Mouse (Mus musculus) stomach, embryonic 16.5 days (tissue): Measurements from ENCODE around the gene Naa80. TPM values are rescaled to one million over a fixed set of nuclear protein-coding genes. Genes with fewer than 3 reads are reported as not detected.

ENCODE experiments used
- ATAC-seq: fragments of 200-750 bp; cut with Nextera tagmentation; 2 replicates; pipeline ENCODE4 v1.8.0; 2017; ENCODE audit warnings: moderate number of reproducible peaks, moderate TSS enrichment; ENCODE audit not compliant: insufficient read depth, low FRiP score
- H3K27ac ChIP-seq: fragments of 300-500 bp; sonication (generic); 2 replicates; pipeline ENCODE4 v1.5.1; 2014; ENCODE audit warnings: low read length
- H3K27me3 ChIP-seq: fragments of 300-500 bp; sonication (generic); 2 replicates; pipeline ENCODE4 v1.6.1; 2014; ENCODE audit warnings: low read length, control low read depth, mixed read lengths; ENCODE audit not compliant: control insufficient read depth, insufficient read depth
- H3K36me3 ChIP-seq: fragments of 300-500 bp; sonication (generic); 2 replicates; pipeline ENCODE4 v1.6.1; 2014; ENCODE audit warnings: low read length; ENCODE audit not compliant: control insufficient read depth, insufficient read depth
- H3K4me1 ChIP-seq: fragments of 300-500 bp; sonication (generic); 2 replicates; pipeline ENCODE4 v1.6.1; 2014; ENCODE audit warnings: low read length, control low read depth, mixed read lengths; ENCODE audit not compliant: control insufficient read depth, insufficient read depth
- H3K4me2 ChIP-seq: fragments of 300-500 bp; sonication (generic); 2 replicates; pipeline ENCODE4 v1.6.1; 2014; ENCODE audit warnings: low read depth, low read length, mixed read lengths
- H3K4me3 ChIP-seq: fragments of 300-500 bp; sonication (generic); replicated peaks from 2 replicates; pipeline ENCODE4 v1.5.1; 2014; ENCODE audit warnings: mild to moderate bottlenecking, low read length
- H3K9ac ChIP-seq: fragments of 300-500 bp; sonication (generic); 2 replicates; pipeline ENCODE4 v1.6.1; 2014; ENCODE audit warnings: low read length
- H3K9me3 ChIP-seq: fragments of 300-500 bp; sonication (generic); replicated peaks from 2 replicates; pipeline ENCODE4 v1.6.1; 2016; ENCODE audit warnings: low read length, control low read depth; ENCODE audit not compliant: control insufficient read depth
- WGBS: fragments of 180-500 bp; shearing (Covaris S2); extraction: QIAGEN DNeasy Blood & Tissue Kit; methylation state at CpG from one replicate; pipeline ENCODE4 v1.1.7; 2014; 5-methylcytosine and 5-hydroxymethylcytosine counted together
- polyA plus RNA-seq: library from polyadenylated mRNA; unstranded; fragments of >200 nt; fragmentation: Nextera tagmentation; extraction: Ambion mirVana; gene quantifications from 2 replicates; pipeline ENCODE4 v1.2.1, GENCODE M21; 2015

Naa80 gene
- polyA plus RNA-seq, 1 experiment from 2014 or later: 17.4 TPM

DNA sequence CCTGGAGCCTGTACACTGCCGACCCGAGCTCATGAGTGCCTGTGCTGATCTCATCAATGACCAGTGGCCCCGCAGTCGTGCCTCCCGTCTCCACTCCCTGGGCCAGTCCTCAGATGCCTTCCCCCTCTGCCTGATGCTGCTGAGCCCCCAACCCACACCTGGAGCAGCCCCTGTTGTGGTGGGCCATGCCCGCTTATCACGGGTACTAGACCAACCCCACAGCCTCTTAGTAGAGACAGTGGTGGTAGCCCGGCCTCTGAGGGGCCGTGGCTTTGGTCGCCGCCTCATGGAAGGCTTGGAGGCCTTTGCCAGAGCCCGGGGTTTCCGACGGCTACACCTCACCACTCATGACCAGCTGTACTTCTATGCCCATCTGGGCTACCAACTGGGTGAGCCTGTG lies 4.5 kb downstream of the Naa80 start:
- no peak overlapping the region for H3K27ac ChIP-seq
- H3K4me2 ChIP-seq: no peak overlapping the region
- no peak overlapping the region for H3K4me3 ChIP-seq
- no peaks in the 10 kb centered on the region; the same call in 1 of the 2 replicates for H3K36me3 ChIP-seq
- ATAC-seq: no peak
- H3K4me1 ChIP-seq: peaks cover 18% of the 10 kb centered on the region; the same call in 1 of the 2 replicates
- no peak overlapping the region for H3K9ac ChIP-seq
- H3K27me3 ChIP-seq: no peaks in the 10 kb centered on the region
- no peaks in the 10 kb centered on the region for H3K9me3 ChIP-seq
- 87% methylated on average over 14 of the region's 14 CpGs for WGBS

GRCm38 (mm10) chr9:107586504-107586903 lies 7.8 kb downstream of the Naa80 start:
- H3K9ac ChIP-seq: no peak overlapping the region
- 90% methylated on average over 5 of the region's 5 CpGs for WGBS
- no peaks in the 10 kb centered on the region for H3K27me3 ChIP-seq
- H3K27ac ChIP-seq: no peak overlapping the region
- H3K4me1 ChIP-seq: peaks cover 31% of the 10 kb centered on the region
- no peak overlapping the region for H3K4me2 ChIP-seq
- H3K9me3 ChIP-seq: no peaks in the 10 kb centered on the region
- H3K4me3 ChIP-seq: no peak overlapping the region
- peaks cover 13% of the 10 kb centered on the region for H3K36me3 ChIP-seq
- no peak for ATAC-seq

DNA sequence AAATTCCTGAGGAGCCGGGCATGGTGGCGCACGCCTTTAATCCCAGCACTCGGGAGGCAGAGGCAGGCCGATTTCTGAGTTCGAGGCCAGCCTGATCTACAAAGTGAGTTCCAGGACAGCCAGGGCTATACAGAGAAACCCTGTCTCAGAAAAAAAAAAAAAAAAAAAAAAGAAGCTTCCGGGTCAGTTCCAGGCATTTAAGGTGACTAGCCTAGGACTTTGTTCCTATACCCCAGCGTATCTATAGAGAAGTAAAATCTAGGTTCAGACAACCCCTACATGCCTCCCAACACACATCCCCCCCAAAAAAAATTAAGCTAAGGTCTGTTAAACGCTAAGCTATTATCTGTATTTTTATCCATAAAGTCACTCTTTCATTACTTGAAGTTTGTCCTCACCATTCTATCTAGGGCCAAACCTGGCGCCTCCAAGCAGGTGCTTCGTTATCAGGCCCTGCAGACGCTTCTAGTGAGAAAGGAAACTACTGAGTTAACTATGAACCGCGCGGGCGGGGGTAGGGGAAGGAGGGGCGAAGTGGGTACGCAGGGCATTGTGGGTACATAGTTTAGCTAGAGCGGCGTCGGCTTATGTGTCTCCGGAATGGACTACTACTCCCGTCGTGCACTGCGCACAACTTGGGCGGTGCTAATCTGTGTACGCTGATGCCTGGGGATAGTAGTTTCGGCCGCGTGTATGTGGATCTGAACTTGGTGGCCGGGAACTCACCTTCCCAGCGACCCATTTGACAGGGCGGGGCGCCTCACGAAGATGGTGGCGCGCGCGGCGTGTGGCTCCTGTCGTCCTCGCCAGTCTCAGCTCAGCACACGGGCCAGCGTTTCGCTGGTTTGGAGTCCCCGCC lies 8.5 kb downstream of the Naa80 start, which contains the start of gene Ifrd2:
Gene Ifrd2, plus strand, starts transcription at position 669 of the 859 bp plus-strand sequence.
- Histone ChIP-seq H3K4me1 (peaks cover 31% of the 10 kb centered on the region), H3K9ac (peak within 1 kb of the TSS; percentile 83), H3K36me3 (peaks cover 18% of the 10 kb centered on the region), H3K27ac (peak within 1 kb of the TSS; percentile 64), H3K27me3 (no peaks in the 10 kb centered on the region), H3K4me2 (peak within 1 kb of the TSS; percentile 76), H3K9me3 (no peaks in the 10 kb centered on the region), H3K4me3 (peak within 1 kb of the TSS; percentile 90)
- peak; percentile 98 for ATAC-seq
- 12% methylated on average over 46 of the region's 46 CpGs for WGBS

DNA sequence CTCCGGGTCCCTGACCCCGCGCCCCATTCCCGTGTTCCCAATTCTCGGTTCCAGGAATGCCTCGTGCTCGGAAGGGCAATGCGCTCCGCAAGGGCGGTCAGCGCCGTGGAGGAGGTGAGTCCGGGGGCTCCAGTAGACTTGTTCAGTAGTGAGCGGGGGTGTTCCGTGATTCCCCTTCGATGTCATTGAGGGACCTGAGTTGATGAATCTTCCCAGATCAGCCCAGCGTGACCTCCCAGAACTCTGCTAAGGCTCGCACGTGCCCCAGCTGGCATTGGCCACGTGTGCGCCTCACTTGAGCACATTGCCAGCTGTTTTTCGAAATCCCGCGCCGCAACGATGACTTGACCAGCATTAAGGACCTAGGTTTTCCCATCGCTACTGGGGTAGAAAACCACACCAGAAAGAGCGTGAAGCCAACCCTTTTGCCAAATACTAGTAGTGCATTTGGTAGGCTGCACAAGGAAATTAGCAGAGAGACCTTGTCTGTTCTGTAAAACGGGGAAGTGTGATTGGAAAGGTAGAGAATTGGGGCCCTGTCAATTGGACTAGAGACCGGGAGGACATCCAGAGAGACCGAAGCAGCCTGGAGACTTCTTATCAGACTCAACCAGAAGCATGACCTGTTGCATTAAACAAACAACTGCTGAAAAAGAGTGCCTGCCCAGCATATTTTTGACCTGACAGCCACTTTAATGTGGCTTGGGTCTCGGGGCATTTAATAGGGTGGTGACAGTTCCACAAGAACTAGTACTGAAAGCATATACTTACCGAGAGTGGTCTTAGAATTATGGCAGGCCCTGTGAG lies 9.3 kb downstream of the Naa80 start:
- peak overlapping the region; percentile 83 for H3K9ac ChIP-seq
- H3K4me2 ChIP-seq: peak overlapping the region; percentile 76
- WGBS: 2% methylated on average over 33 of the region's 33 CpGs
- H3K36me3 ChIP-seq: peaks cover 22% of the 10 kb centered on the region
- H3K9me3 ChIP-seq: no peaks in the 10 kb centered on the region
- ATAC-seq: peak; percentile 7; the same call in 1 of the 2 replicates
- peak overlapping the region; percentile 61 for H3K27ac ChIP-seq
- H3K4me1 ChIP-seq: peaks cover 31% of the 10 kb centered on the region
- H3K4me3 ChIP-seq: peak overlapping the region; percentile 90
- H3K27me3 ChIP-seq: no peaks in the 10 kb centered on the region

GRCm38 (mm10) chr9:107590058-107590772 lies 11.5 kb downstream of the Naa80 start:
- Histone ChIP-seq H3K4me3 (peak overlapping the region; percentile 4), H3K36me3 (peaks cover 22% of the 10 kb centered on the region), H3K9me3 (no peaks in the 10 kb centered on the region), H3K9ac (peak overlapping the region; percentile 11; the same call in 1 of the 2 replicates), H3K4me1 (peaks cover 31% of the 10 kb centered on the region), H3K4me2 (peak overlapping the region; percentile 34), H3K27ac (peak overlapping the region; percentile 68), H3K27me3 (no peaks in the 10 kb centered on the region)
- 69% methylated on average over 25 of the region's 25 CpGs for WGBS
- ATAC-seq: peak; percentile 35; the same call in 1 of the 2 replicates

DNA sequence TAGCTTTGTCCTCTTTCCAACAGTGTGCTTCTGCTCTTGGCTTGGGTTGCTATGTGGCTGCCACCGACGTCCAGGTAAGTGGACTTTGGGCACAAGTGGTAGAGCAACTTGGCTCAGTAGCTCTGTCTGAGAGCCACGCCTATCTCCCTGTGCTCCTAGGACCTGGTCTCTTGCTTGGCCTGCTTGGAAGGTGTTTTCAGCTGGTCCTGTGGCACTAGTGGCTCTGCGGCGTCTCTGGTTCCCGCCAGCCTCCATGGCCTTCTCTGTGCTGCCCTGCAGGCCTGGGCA lies 12.0 kb downstream of the Naa80 start:
- peak overlapping the region; percentile 11; the same call in 1 of the 2 replicates for H3K9ac ChIP-seq
- 0 out of 2 replicates have a peak overlapping the region, but pooled peaks have one; percentile 4 for H3K4me3 ChIP-seq
- no peak for ATAC-seq
- H3K27ac ChIP-seq: peak overlapping the region; percentile 68
- no peaks in the 10 kb centered on the region for H3K27me3 ChIP-seq
- peak overlapping the region; percentile 34 for H3K4me2 ChIP-seq
- 80% methylated on average over 6 of the region's 6 CpGs for WGBS
- H3K36me3 ChIP-seq: peaks cover 22% of the 10 kb centered on the region
- H3K4me1 ChIP-seq: peaks cover 31% of the 10 kb centered on the region
- H3K9me3 ChIP-seq: no peaks in the 10 kb centered on the region

DNA sequence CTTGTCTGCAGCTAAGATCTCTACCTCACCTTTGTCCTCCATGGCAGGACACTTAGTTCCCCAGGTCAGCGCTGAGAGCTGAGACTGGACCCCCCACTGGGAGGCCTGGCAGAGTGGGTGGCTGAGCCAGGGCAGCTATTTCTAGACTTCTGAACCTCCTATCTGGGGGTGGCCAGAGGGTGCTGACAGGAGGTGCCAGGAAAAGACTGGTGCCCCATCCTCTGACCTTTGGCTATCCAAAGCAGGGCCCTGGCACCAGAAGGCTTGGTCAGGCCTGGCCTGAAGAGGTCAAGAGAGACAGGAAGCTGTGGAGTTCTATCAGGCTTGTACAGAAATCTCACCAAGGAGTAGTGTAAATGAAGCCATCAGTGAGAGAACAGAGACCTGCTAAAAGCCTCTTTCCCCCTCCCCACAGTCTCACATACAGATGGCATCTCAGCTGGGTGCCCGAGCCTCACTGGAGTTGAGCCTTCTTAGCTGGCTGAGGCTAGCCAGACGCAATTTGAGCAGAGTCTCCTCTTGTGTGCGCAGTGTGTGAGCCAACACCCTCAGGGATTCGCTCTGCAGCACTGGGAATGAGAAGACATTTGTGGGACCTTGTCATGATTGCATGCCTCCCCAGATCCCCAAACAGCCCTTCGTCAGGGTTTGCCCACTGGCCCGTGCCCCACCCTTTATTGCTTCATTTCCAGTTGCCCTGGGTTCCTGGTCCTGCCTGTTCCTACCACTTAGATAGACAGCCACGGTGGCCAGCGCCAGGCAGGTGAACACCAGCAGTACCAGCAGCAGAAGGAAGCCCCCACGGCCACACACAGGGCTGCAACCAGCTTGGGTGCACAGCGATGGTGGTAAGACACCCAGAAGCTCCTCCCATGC lies 14.7 kb downstream of the Naa80 start:
- no peaks in the 10 kb centered on the region for H3K9me3 ChIP-seq
- 83% methylated on average over 11 of the region's 11 CpGs for WGBS
- H3K4me2 ChIP-seq: no peak overlapping the region
- H3K4me3 ChIP-seq: no peak overlapping the region
- ATAC-seq: no peak
- no peaks in the 10 kb centered on the region for H3K27me3 ChIP-seq
- peaks cover 21% of the 10 kb centered on the region for H3K4me1 ChIP-seq
- H3K36me3 ChIP-seq: peaks cover 22% of the 10 kb centered on the region
- no peak overlapping the region for H3K27ac ChIP-seq
- H3K9ac ChIP-seq: peak overlapping the region; percentile 5; the same call in 1 of the 2 replicates
